Mouse (Mus musculus) heart, adult 11 months (tissue): ENCODE data around the gene Fam8a1.

Source experiments
- DNase-seq: peaks from one replicate; pipeline ENCODE4 v3.0.0; 2022

Gene Fam8a1

DNA sequence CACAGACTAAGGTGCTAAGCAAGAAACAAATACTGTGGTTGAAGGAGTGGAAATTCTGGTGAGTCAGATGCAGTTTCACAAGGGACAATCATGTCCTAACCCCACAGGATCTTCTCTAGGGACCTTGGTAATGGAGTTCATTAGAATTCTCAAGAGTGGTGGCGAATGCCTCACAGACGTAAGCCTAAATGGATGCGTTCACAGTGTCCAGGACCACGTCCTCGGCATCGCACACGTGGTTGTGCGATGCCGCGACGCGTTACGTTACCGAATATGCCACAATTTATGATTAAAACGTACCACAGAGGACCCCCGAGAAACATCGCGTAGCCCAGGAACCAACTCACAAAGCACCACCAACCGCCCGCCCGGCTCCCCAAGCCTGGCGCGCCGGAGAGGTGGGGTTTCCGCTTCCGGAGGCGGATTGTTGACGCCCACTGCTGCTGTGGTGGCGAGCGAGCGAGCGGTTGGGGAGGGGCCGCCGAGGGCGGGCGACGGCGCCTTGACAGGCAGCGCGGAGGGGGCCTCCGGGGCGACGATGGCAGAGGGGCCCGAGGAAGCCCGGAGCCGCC, at the start of gene Fam8a1:
Fam8a1 (plus strand) TSS at position 475 of the 572 bp plus-strand sequence.
- peak; percentile 99 for DNase-seq

DNA sequence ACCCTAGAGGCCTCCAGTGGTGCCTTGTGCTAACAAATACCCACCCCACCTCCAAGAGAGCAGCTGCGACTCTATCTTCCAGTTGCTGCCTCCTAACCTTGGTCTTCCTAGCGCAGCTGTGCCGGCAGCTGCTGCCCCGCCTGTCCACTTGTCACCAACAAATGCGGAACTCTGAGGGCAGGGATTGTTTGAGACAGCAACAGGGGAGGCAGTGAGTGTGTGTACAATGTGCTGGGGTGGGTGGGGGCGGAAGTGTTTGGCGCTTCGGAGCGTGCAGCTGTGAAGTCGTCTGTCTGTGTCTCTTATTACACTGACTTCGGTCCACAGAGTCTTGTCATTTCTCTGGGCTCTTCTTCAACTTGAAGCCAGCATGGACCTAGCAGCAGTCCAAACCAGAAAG, 49.7 kb upstream of the Fam8a1 start:
- DNase-seq, result peak; percentile 93

DNA sequence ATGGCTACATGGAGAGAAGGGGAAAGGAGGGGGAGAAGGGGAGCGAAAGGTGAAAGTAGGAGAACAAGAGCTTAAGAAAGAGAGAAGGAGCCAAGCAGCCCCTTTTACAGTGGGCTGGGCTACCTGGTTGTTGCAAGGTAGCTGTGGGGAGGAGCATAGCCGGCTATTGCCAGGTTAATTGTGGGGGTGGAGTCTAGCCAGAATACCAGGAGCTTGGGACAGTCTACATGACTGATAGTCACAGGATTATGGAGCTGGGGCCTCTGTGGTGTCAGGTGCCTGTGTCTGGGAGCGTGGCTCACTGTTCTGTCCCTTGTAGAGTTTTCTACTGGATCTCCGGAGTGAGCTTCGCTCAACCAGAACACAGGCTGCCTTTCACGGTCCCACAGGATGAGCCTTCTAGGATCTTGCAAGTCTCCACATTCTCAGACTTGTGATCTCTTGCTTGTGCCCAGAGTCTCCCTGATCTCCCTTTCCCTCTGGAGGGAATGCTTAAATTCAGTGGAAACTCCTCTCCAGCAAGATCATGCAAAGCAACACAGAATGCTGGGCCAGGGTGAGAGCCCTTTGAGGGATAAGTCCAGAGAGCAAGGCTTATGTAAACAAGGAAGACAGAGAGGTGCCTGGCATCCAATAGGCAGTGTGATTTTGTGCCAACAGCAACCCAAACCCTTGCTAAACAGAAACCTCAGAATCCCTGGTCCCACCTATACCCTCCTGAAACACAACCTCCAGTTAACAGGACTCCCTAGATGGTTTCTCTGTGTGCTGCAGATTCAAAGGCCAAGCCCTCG, 48.2 kb upstream of the Fam8a1 start:
- DNase-seq, result peak; percentile 49

DNA sequence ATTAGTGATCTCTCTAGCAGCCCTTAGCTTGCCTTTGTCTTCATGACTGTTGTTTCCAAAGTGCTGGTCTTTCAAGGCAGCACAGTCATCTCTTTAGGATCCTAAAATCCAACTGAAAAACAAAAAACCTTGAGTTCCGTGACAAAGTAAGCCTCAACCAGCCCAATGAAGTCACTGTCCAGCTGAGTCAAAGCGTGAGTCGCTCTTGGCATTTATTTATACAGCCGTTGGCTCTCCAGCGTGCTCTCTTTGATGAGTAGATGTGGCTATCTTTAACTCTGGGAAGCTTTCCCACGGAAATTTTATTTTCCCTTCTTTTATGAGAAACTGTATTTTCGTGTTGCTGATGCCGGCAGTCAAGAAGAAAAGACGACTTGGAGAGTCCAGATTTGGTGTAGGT, 42.7 kb upstream of the Fam8a1 start:
- no peak for DNase-seq

DNA sequence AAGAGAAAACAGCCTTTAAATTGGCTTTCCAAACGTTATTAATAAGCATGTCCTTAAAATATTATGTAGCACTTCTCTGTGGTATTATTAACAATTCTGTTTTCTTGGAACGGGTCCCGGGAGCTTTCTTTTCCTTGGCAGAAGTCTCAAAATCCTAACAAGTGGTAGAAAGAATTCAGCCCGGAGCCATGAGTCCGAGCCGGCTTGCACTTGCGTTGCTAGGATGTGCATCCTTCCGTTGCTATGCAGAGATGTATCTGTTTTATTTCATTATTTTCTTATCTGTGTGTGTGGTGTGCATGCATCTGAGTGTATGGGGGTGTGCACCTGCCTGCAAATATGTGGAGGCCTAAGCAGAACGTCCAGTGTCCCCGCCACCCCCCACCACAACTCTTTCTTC, 41.5 kb upstream of the Fam8a1 start:
- no peak for DNase-seq

DNA sequence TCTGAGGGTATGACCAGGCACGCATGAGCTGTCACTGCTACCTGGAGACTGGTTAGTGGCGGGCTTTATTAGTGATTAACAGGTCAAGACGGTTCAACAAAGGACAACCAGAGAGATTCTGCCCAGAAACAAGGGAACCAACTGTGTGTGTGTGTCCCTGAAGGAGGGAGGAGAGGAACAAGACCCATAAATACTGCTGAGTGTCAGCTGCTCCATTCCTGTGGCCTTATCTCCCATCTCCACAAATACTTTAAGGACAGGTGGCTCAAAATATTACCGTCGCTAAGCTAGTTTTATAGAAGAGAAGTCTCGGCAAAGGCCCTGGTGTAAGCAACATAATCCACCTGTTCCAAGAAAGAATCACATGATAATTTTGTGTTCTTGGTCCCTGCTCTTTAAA, 39.9 kb upstream of the Fam8a1 start:
- DNase-seq, result peak; percentile 58

DNA sequence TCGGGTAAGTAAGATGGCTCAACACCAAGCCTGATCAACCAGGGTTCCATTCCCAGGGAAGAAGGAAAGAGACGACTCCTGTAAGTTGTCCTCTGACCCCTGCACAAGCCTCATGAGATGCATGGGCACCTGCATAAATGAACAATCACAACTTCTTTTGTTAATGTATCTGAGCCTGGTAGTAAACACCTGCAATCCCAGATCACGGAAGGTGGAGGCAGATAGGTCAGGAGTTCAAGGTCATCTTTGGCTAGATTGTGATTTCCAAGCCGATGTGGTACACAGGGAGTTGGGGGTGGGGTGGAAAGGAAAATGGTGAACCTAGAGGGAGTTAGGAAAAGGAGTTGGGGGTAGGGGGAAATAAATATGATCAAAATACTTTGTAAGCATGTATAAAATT, 36.5 kb upstream of the Fam8a1 start:
- no peak for DNase-seq

DNA sequence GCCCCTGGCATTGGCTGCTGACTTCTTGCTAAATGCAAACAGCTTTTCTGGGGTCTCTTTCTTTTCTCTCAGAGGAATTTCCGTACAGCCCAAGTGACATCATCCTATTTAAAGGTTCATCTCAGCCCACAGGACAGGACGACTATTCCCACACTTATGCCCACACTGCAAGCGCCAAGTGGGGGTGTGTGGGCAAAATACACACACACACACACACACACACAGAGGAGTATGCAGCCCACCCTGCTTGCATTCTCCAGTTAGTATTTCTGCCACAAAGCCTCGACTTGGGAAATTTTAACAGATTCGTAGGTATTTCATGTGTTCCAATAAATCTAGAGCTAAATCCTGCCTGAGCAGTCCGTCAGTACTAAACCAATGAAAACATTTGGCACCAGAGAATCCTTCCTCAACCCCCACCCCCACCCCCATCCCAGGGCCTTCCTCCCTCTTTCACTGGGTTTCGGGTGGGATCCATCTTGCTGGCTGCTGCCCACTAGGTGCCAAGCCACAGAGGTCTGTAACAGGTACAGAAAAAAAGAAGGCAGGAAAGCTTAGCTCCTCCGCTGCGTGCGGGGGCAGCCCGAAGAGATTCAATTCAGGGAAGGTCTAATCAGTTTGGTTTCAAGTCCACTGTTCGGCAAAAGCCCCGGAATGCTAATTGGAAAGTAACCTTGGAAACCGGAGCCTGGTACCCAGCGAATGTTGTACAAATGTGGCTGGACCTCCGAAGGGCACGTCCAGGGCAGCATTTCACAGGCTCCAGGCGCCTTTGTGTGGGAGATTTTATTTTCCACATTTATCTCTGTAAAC, 35.8 kb upstream of the Fam8a1 start:
- no peak for DNase-seq

DNA sequence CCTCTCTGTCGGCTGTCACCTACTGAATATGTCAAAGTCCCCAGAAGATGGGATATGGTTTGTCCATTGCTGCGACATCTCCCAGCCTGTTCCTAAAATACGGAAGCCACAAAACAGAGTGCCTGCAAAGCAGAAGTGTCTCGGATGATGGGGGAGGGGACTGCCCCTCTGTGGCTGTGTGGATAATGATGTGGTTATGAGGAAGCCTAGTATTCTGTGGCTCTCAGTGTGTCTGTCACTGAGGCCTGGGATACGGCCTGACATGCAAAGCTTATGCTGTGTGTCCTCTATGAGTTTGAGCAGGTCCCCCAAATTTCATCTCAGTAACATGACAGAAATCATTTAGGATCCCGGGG, 35.2 kb upstream of the Fam8a1 start:
- DNase-seq, result no peak

DNA sequence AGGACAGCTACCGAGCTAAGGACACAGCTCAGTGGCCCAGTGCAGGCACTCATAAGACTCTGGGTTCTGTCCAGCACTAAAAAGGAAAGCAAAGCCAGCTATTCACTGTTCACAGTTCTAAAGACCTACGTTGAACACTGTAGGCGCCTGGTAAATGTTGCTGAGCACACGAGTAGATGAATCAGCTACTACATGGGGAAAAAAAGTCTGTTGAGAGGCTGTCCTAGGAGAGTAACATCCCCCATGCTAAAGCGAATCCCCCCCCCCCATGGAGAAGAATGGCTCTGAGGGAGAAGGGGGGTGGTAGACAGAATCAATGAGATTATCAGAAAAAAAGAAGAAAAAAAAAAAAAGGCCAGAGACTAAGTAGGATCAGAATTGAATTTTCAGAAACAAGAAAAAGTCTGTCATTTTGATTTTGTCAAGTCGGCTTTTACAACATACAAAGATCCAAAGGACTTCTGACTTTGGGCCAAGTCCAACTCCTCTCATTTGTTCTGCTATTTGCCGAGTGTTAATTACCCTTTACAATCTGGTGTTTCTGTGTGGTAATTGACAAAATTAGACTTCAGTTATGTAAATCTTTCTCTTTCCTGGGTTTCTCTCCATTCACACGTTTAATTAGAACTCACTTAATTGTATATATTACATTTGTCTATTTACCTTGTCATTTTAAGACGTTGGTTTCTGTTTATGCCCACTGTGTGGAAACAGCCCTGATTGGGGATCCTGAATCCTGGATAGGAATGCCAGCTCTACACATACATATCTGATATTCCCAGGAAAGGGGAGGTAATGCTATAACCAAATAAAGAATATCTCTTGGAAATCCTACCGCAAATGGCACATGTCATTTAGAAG, 28.5 kb upstream of the Fam8a1 start:
- DNase-seq, result no peak

DNA sequence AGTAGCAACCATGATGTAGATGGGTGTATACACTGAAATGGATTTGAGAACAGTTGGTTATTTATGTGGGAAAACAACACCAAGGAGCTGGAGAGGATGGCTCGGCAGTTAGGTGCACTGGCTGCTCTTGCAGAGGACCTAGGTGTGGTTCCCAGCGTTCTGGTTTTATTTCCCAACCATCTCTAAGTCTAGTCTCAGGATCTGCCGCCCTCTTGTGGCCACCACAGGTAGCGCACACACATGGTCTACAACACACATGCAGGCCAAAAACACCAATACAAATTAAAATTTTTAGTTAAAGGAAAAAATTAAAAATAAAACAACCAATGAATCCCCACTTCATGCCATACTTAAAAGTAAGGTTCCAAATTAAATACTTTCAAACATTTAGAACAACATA, 27.0 kb upstream of the Fam8a1 start:
- DNase-seq, result no peak

DNA sequence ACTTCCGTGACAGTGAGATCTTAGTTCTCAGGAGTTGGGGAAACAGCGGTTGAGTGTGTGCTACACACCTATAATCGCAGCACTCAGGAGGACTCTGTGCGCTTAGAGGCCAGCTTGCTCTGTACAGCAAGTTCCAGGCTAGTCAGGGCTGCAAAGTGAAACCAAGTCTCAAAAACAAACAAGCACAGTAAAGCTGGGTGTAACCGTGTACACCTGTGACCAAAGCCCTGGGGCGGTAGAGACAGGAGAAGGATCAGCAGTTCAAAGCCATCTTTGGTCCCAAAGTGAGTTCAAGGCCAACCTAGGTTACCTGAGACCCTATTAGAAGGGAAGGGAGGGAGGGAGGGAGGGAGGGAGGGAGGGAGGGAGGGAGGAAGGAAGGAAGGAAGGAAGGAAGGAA, 25.1 kb upstream of the Fam8a1 start:
- no peak for DNase-seq

DNA sequence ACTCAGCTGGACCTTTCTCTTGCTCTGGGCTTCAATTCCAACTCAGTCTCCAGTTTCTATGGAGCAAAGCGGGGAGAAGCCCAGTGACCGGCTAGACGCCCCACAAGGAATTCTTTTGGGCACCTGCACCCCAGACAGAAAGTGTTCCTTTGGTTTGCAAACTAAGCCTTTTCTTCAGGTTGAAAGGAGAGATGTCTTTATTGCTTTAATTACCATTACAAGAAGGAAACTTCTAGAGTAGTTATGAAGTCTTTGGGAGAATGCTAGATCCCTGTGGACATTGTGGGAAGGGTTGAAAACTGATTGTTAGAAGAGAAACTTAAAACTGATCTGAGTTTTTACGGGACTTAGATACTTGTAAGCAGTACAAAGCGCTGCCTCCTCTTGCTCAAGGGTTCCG, 23.8 kb upstream of the Fam8a1 start:
- DNase-seq, result no peak

DNA sequence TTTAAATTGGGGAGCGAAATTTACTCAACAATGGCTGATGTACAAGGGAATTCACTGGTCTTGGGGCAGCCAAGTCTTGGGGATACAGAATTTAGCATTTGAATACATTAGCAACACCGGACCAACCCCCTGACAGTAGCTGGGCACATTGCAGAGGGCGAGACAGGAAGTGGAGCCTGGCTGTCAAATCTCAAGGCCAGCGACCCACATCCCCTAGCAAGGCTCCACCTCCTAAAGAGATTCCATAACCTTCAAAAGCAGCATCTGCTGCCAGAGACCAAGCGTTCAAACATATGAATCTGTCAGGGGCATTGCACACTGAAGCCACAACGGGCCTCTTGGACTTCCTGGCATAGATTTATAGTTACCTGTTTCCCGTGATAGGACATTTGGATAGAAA, 17.5 kb upstream of the Fam8a1 start:
- DNase-seq, result peak; percentile 69

DNA sequence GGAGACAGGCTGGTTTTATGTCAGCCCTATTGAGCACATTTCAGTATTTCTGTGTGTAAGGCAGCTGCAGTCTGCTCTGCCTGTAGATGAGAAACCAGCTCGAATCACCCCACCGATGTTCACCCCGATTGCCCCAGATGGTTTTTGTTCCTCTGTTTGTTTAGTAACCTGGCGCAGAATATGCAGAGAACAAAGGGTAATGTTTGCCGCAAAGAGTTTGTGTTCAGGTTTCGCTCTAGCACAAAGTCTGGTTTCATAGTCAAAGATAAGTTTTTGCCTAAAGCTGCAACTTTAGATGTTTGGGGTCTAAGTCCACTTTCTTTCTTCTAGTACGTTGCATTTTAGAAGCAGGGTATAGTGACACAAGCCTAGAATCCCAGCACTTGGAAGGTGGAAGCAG, 16.7 kb upstream of the Fam8a1 start:
- peak; percentile 50 for DNase-seq

DNA sequence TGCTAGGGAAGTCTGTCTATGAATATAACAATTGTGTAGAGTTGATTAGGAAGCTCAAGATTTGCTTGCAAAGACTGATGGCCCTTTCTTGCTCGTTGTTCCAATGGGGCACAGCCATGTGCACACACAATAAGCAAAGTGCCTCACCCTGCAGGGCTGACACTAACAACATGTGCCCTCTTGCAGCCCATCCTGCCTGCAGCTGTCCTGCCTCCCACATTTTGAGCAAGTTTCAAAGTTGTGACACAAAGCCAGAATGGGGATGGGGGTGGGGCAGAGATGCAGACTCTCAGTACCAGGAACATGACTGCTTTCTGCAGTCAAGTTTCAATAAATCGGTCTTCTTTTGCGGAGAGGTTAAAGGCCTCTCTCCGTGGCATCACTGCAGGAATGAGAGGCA, 15.7 kb upstream of the Fam8a1 start:
- DNase-seq, result peak; percentile 72

DNA sequence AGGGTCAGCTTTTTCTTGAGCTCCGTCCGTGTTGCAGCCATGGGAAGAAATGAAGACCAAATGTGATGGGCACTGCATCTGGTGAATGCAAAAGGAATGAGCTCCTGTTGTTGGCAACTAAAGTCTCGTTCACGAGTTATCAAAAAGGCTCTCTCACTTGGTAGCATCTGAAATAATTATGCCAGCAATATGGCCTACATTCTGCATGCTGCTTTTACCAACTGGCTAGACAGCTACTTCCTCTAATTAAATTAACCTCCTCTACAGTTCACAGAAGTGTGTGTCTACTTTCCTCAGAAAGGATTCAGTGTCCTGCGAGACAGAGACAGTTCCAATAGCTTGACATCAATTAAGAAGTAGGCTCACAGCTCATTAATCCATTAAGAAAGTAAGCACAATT, 14.8 kb upstream of the Fam8a1 start:
- no peak for DNase-seq

DNA sequence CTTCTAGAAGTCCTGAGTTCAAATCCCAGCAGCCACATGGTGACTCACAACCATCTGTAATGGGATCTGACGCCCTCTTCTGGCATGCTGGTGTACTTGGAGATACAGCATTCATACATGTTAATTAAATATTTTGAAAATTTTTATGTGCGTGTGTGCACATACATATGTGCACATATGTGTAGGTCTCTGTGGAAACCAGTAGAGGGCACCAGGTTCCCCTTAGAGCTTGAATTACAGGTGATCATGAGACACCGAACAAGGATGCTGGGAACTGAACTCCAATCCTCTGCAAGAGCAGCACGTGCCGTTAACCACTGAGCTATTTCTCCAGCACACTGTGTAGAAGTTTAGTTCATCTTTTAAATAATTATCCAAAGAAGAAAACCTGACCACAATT, 10.1 kb upstream of the Fam8a1 start:
- no peak for DNase-seq

DNA sequence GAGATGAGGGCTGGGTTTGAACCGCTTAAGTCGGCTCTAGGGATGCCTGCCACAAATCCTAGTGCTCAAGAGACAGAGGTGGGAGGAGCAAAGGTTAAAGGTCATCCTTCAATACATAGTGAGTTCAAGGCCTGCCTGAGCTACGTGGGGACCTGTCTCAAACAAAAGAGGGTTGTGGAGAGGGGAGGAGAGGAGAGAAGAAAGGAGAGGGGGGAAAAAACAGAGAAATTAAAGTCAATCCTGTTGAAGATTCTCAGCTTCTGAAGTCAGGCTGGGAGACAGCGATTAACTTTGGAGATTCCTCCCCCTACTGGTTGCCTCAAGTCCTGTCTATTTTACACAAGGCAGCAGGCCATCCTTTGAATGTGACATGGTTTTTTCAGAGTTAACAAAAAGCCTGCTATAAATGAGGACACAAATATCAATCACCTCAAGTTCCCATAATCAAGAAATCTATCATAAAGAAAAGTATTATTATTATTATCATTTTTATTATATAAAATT, 5.8 kb upstream of the Fam8a1 start:
- peak; percentile 61 for DNase-seq

DNA sequence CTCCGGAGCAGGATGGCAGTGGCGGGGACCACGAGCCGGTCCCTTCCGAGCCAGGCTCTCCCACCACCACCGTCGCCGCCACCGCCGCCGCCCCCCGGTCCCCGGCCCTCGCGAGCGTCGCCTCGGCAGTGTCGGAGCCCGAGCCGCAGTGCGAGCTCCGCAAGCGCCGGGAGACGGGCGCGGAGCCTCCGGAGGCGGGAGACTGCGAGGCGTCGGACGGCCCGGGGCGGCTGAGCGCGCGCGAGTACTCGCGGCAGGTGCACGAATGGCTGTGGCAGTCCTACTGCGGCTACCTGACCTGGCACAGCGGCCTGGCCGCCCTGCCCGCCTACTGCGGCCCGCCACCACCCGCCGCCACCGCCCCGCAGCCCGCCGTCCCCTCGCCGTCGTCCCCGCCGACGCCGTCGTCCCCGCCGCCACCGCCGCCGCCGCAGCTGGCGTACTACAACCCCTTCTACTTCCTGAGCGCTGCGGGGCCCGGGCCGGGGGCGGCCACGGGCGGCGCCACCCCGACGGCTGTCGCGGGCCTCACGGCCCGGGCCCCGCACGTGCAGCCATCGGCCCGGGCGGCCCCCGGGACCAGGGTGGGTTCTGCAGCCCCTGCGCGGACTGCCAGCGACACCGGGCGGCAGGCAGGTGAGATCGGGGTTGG, 424 bp downstream of the Fam8a1 start:
- DNase-seq, result peak; percentile 94

DNA sequence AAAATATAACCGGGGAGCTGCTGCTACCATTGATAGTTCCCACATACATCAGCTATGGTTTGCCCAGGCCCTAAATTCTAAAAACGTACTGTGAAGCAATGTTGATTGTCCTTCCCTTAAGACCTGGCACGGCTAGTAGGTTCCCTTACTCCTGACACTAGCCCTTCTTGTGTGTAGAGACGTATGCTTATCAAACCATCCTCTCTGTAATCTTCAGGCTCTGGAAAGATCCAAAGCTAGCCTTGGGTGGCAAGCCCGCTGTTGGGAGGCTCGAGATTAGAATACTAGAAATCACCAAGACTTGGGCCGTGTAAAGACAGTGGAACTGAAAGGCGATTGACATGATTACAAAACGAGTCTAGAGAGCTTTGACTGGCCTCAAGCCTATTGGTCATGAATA, 1.2 kb downstream of the Fam8a1 start:
- DNase-seq, result peak; percentile 85

DNA sequence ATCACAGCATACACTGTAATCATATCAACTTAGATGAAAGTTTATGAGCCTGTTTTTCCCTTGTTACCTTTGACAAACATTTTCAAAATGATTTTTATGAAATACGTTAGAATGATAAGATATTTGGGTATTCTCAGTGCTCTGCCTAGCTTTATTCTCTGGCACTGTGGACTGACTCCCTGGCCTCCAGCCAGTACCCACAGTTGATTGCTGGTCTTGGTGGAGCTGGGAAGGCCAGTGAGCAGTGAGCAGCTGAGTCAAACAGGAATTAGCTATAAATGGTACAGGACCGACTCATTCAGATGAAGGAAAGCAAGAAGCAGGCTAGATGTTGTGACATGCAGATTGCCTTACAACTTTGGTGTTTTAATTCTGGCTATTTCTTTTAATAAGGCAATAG, 5.3 kb downstream of the Fam8a1 start:
- peak; percentile 79 for DNase-seq
